Mouse (Mus musculus) thymus, postnatal 25 days (tissue): ENCODE data around the gene Ube2c.

Experiments used
- DNase-seq: peaks from one replicate; pipeline ENCODE4 v3.0.0; 2022

The Ube2c gene

DNA sequence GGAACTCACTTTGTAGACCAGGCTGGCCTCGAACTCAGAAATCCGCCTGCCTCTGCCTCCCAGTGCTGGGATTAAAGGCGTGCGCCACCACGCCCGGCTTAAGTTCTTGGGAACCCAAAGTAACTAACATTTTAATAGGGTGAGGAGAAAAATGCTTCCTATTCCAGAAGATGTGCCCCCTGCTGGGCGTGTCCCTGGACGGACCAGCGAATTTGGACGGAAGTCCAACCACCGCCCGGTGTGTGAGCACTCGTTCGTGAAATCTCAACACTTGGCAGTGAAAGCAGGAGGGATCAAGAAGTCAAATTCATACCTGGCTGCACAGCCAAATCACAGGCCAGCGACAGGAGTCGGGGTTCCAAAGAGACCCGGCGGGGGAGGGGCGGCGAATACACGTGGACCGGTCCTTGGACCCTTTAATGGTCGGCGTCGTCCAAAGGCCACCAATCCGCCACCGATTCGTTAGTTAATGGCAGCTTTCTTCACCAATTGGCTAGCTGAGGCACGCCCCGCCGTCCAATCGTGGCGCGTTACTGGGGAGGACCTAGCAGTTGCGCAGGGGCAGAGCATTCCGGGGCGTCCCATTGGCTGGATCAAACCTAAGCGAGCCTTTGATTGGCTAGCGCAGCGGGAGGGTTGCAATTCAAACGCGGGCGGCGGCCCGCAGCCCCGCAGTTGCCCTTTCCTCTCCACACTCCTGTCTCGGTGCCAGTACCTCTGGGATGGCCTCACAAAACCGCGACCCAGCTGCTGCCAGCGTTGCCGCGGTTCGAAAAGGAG, at the start of gene Ube2c:
Gene Ube2c (plus strand): TSS at position 641 of the 780 bp plus-strand sequence.
- peak; percentile 97 for DNase-seq

DNA sequence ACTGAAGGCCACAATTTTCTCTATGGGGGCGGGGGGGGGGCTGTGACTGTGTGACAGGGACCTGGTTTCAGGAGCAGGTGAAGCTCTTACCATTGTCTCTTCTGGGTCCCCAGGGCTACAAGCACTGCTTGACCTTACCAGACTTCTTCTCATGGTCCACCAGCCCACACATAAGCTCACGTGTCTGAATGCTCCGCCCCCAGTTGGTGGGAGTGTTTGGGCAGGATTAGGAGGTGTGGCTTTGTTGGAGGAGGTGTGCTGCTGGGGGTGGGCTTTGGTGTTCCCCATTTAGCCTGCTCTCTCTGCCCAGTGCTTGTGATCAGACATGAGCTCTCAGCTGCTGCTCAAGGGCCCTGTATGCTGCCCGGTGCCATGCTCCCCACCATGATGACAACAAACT, 46.4 kb upstream of the Ube2c start:
- no peak for DNase-seq

DNA sequence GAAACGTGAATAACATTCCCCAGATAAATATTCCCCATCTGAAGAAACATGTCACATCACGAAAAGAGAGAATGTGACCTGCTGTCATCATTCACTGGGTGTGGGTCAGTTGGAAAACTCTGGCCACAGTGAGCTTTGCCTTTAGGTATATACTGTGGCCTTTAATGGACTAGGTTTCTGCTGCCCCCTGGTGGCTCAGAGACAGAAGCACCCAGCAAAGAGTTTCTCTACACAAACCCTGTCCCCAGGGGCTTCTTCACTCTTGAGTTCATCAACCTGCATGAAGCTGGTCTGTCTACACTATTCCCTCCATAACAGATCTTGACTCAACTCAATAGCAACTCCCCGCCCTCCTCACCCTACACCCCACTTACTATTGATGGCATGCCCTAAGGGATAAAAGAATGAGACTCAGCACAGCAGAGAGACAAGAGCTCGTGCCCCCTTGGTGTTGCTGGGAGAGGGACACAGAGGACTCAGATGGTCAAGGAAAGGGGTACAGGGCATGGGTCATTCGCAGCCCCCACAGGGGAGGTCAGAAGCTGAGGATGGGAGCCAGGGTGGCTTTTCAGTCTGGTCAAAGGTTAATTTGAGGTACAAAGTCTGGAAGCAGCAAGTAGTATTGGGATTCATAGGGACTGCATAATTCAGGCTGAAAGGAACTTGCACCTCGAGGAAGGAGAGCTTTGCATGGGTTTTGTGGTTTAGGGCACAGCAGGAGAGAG, 43.6 kb upstream of the Ube2c start:
- DNase-seq = peak; percentile 69

DNA sequence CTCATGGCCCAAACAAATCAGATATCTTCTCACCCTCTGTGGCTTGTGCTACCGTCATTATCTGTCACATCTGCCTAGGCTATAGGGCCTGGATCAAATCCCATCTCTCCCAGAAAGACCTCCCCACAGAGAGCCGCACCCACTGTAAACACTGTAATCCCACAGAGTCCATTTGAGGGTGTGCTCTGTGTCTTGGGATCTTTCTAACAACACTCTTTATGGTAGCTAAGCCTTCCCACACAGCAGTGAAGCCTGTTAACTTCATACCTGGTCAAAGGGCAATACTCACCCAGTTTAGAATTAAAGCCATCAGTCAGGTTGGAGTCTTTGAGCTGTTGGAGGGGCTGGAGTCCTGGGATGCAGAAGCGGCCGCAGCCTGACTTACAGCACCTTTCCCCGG, 38.0 kb upstream of the Ube2c start:
- no peak for DNase-seq

DNA sequence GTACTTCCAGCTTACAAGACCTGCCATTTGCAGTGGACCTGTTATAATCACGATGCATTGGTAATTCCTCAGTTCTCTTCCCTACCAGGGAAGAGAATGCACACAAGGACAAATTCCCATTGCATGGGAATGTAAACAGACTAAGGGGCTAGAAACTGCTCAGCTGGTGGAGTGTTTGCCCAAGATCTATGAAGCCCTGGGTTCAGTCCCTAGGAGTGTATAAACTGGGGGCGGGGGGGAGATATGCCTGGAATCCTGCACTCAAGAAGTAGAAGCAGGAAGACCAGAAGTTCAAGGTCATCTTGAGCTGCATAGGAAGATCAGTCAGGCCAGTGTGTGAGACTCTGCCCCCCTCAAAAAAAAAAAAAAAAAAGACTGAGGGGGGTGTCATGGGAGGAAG, 36.4 kb upstream of the Ube2c start:
- no peak for DNase-seq

DNA sequence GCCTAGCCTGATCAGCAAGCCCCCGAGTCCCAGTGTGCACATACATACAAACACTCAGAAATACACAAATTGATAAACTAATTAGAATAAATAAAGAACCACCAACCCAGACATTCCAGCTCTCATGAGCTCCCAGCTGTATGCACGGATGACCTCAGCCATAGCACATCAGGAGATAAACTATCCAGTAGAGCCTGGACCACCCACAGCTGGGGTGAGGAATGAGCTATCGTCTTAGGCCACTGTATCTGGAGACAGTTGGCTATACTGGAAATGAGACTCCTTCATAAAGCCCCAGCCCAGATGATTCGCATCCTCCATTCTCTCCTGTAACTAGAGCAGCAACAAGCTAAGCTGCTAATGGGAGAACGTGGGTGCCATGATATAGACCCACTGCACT, 34.9 kb upstream of the Ube2c start:
- DNase-seq = no peak

DNA sequence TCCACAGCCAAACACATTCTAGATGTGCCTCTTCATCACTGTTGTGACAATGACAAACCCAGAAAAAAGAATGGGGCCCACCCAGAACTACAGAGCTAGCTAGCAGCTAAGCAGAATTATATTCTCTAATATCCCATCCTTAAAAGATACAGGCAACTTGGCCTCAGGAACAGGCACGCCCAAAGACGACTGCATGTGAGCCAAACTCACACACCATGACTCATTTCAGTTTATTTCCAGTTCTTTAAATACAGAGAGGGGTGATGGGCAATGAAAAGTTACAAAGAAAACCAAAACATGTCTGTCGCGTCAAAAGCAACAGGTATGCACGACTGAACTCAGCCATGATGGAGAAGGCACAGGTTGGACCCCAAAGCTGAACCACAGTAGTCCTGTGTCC, 34.3 kb upstream of the Ube2c start:
- DNase-seq = no peak

DNA sequence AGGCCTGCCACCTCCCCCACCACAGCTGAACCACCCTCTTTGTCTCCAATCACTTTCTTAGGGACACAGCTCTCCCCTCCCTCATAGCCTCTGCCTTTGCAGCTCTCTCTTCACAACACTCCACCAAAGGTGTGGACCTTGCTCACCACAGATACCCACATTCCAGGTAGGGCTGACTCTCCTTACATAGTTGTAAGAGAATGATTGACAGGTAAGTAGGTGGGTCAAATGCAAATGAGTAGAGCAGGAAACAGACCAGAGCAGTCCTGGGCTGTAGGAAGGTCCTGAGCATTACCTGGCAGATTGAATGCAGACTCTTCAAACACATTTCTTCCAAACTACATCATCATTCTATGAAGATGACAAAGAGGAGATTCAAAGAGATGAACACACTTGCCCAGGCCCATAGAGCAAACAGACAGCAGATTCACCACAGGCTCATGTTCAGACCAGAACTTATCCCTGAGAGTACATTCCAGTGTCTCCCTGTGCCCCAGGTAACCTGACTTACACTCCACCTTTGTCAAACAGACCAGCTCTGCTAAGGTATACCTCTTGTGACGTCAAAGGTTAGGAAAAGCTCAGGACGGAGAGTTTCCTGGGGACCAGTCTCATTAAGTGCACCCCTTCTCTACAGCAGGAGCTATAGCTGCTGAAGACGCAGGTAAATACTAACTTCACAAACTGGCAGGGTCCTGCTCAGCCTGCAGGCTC, 32.2 kb upstream of the Ube2c start:
- no peak for DNase-seq

DNA sequence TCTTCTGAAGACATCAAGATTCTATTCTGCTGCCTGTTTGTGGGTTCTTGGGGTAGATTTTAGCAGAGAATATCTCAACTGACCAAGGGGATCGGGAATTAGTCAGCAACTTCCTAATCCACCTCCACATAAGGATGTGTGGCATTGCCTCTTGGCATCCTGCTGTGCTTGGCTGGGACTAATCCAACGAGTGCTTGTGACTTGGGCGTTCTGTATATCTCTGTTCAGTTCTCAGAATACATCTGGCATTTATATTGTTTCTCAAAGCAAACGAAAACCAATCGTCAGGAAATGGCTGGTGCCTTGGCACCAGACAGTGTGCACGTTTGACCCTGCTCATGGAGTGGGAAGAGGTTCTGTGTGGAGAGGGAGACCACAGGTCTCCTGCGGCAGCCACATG, 29.8 kb upstream of the Ube2c start:
- DNase-seq = no peak

DNA sequence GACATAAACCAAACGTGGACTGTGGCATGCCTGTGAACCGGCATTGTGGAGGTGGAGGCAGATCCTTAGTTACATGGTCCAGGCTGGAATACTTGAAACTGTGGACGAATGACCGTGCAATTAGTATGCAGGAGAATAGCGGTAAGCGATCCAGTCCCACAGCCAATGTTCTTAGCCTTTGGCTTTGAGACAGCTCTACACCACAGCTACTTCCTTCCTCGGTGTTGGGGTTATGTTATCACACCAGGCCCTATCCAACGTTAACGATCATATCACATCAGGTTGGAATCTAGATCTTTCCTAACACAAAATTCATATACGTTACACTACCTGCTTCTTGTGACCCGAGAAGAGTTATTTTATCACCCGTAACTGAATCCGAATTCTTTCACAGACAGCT, 24.7 kb upstream of the Ube2c start:
- no peak for DNase-seq

DNA sequence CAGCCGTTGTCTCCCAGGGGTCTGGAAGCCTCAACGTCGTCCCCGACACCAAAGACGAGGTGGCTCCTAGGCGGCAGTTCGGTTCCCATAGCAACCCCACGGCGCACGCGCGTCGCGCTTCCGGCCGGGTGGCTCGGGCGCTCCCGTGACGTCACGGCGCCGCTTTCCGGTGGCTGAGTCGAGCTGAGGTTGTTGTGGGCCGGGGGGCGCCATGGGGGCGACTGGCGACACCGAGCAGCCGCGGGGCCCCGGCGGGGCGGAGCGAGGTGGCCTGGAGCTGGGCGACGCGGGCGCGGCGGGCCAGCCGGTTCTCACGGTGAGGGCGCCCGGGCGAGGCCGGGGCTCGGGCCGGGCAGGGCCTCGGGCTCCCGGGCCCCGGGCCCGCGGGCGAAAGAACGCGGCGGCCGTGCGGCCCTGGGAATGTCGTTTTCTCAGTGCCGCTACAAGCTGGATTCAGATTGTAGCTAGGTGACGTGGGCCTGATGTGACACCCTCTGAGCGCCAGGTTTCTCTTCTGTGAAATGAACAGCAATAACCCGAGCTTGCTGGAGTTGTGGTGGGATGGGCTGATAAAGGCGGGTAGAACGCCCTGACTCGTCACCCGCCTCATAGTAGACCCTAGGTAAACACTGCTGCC, 23.7 kb upstream of the Ube2c start, which contains the start of the genes Wfdc3 and Dnttip1:
Gene Wfdc3 (minus strand): TSS at position 89 of the 637 bp plus-strand sequence.
Gene Dnttip1 (plus strand): TSS at position 141 of the 637 bp plus-strand sequence.
- peak; percentile 96 for DNase-seq

DNA sequence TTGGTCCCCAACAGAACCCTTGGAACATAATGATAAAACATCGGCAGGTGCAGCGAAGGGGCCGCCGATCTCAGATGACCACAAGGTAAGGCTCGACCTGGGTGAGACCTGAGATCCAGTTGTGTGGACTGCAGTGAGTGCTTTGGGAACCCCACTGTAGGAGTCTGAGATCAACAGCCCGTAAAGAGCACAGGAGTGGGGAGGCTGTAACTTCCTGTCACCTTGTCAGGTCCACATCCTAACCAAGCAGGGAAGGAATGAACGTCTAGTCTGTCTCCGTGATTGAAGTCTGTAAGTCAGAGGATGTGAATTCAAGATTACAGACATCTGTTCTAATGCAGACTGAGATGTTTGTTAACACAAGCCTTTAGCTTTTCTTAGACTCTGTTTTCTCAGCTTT, 23.0 kb upstream of the Ube2c start:
- no peak for DNase-seq

DNA sequence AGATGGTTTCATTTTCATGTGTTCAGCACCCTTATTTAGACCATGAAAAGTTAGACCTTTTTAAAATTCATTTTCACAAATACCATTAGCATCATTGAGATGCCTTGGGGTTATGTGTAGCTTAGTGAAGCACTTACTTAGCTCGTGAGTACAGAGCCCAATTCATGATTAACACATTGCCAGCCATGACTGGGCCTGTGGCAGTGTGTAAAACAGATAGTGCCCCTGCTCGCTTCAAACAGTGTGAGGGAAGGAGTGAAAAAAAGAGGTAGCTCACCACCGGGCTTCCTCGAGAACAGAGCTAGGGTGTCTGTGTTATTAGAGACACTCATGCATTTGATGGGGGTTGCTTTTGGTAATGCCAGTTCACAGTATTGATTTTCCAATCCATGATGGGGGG, 21.5 kb upstream of the Ube2c start:
- DNase-seq = no peak

DNA sequence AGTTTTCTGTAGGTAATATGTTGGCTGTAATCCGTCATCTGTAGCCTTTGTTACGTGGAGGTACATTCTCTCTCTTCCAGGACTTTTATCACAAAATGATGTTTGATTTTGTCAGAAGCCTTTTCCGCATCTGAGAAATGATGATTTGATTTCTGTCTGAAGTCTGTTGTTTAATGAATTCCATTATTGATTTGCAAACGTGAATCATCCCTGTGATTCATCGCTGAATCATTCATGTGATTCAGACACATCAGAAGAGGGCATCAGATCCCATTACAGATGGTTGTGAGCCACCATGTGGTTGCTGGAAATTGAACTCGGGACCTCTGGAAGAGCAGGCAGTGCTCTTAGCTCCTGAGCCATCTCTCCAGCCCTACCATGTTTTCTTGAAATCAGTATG, 20.7 kb upstream of the Ube2c start:
- no peak for DNase-seq

DNA sequence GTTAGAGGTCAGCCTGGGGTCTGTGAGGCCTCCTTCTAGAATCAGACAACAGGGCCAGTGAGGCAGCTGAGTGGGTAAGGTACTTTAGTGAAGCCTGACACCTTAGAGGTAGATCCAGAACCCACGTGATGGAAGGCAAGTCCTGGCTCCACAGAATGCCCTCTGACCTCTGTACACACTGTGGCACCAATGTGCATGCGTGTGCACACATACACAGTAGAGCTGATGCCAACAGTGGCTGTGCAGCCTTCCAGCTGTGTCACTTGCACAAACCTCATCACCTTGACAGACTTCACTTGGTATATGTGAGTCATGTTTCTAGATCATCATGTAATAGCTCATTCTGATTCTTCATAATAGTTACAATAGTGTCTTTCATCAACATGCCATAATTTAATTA, 17.2 kb upstream of the Ube2c start:
- no peak for DNase-seq

DNA sequence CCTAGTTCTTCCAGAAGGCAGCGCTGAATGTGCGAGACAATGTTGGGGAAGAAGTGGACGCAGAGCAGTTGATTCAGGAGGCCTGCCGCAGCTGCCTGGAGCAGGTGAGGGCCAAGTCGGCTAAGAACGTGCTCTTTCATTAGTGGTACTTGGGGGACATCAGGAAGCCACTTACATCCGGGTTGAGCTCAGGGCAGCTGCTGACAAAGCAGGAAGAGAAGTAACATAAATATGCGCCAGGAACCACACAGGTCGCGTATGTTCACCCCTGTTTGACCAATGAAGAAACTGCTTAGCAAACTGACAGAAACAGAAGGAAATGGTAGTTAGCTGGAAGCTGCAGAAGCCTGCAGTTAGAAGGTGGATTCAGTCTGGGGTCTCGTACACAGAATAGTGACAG, 15.6 kb upstream of the Ube2c start:
- no peak for DNase-seq

DNA sequence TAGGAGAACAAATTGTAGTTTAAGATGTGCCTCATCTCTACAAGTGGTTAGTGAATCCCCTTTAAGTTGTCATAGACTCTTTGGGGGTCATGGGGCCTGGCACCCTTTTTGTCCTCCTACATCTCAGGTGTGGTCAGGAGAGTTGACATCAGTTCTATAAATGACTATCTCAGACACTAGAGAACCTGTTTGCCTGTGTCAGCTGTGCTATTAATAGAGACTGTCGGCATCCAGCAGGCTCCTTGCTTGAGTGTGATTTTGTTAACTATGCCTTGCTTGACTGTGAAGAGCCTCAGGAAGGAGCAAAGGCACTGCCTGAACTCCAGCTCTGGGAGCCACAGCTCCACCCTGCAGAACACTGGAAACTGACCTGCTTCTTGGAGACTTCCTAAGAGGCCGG, 14.9 kb upstream of the Ube2c start:
- no peak for DNase-seq

DNA sequence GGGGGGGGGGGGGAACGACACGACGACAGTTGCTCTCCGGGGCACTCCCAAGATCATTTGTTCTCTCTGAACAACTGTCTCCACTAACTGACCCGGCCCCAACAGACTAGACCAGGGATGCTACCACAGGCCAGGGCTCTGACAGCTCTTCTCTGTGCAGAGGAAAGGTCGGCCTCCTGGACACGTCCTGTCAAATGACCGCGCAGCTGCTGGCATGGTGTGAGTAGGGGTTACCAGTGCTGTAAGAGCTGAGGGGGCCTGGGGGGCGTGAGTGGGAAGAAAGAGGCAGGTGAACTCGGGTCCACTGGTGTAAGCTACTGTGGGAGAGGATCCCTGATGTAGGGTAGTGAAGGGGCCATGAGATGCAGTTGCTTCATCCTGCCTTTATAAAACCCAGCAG, 11.9 kb upstream of the Ube2c start:
- DNase-seq = no peak

DNA sequence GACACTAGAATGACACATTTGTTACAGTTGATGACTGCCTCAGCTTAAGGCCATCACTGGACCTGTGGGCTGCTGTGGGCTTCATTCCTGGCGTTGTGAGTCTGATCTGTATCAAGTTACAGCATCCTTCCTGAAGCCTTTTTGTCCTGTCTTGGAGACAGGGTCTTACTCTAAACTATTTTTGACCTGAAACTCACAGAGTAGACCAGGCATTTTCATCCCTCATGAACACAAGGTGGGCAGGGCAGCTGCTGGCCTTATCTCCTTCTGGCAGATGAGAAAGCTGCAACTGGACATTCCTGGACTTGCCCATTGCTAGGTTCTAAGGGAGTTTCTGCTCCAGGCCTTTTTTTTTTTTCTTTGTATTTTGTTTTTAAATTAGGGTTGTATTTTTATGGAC, 11.0 kb upstream of the Ube2c start:
- DNase-seq = no peak

DNA sequence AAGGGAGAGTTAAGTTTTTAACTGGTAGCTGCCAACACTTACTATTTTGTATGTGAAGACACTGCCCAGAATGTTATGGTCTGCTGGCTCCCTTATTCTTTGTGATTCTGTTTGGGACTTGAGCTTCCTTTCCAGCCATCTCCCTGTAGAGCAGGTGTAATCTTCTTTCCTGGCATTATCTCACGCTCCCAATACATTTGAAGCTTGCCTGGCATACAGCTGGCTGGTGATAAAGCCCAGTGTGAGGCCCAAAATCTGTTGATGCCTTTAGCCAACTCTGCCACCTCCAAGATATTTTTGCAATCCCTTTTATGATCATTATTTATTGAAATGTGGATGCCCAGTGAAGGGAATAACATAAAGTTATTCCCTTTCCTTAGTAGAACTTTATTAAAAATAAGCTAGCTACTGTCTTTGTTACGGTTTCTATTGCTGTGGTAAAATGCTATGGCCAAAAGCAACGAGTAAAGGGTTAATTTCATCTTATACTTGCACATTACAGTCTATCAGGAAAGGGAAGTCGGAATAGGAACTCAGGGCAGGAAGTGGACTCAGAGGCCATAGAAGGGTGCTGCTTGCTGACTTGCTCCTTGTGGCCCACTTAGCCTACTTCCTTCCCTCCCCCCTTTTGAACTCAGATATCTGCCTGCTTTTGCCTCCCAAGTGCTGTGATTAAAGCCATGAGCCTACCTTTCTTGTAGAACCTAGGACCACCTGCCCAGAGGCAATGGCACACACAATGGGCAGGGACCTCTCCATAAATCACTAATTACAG, 9.5 kb upstream of the Ube2c start:
- no peak for DNase-seq

DNA sequence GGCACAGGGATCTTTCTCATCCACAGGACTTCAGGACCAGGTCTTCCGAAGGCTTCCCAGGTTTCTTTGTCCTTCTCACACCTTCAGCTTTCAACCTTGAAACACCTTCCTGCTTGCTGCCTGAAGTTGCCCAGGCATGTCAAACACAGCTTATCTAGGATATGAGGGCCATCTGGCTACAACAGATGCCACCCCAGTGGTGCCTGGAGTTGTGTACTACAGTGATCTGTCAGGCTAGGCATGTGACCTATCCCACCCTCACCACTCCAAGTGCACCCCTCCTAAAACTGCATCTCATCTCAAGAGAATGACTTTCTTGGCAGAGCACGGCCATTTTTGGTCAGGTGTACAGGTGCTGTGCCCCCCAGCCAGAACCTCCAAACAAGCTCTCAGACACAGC, 8.2 kb upstream of the Ube2c start:
- DNase-seq = no peak

DNA sequence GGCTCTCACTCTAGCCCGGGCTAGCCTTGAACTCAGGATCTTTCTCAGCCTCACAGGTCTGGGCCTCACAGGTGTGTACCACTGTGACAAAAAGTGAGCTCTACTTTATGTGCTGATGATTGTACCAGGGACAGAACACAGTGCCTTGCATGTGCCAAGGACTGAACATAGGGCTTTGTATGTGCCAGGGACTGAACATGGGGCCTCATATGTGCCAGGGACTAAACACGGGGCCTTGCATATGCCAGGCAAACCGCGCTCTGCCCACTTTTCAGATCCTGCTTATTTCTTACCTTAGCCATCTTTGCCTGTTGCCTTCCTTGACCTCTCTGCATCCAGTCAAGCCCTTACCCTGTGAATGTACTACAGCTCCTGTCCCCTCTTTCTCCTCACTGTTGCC, 7.7 kb upstream of the Ube2c start:
- DNase-seq = no peak

DNA sequence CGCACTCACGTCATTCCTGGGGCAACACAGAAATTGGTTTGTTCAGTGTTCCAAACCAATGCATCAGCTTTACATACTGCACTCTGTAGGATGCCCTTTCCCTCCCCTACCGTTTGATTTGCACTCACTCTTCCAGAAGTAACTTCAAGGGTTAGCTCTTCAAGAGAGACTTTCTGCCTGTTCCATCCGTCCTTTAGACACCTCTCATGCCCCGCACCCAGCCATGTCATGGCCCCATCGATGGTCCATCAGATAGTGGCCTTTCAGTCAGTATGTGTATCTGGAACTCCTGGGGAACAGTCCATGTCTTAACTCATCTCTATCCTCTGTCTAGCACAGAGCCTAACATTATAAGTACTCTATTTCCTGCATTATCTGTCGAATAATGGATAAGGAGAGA, 7.1 kb upstream of the Ube2c start:
- no peak for DNase-seq
